Mouse (Mus musculus) left cerebral cortex, postnatal 10 days (tissue): ENCODE data around the gene Ttll6. TPM values are rescaled to one million over a fixed set of nuclear protein-coding genes. Genes with fewer than 3 reads are reported as not detected.

Experiments
- DNase-seq, 2 experiments: peaks; one replicate each; pipeline ENCODE4 v3.0.0; 2021 to 2022; ENCODE audit warnings: low spot score in 2 of 2, mixed read lengths in 1 of 2; ENCODE audit errors: extremely low spot score in 1 of 2
- intact Hi-C: fragments of 180-260 bp; cut with DNase I; formaldehyde crosslinking; loops from one replicate; pipeline ENCODE4 v1.15.1; 2025
- total RNA-seq, 2 experiments: library from RNA; stranded (reverse); gene quantifications; 2 replicates each; pipeline ENCODE4 v1.2.3; 2021

The Ttll6 gene
- total RNA-seq, 2 experiments from 2014 or later: 0.24 to 0.53 TPM

- intact Hi-C loops: loop anchor here (2.0 kb wide), 1 partner anchor 95 kb away; no protein-coding TSS in a partner anchor
- peak; percentile 36 to 75 for DNase-seq
Observed at GRCm38 (mm10) chr11:96145622-96146270, 12.2 kb downstream of the Ttll6 start.

GRCm38 (mm10) chr11:96147471-96147870 is 13.9 kb downstream of the Ttll6 start:
- intact Hi-C loops: no loop called here
- DNase-seq: no peak

GRCm38 (mm10) chr11:96164769-96165168 is 31.2 kb downstream of the Ttll6 start:
- intact Hi-C loops: no loop called here
- no peak for DNase-seq

- DNase-seq: no peak
- intact Hi-C loops: no loop called here
Observed at GRCm38 (mm10) chr11:96168125-96168524, 34.5 kb downstream of the Ttll6 start.

GRCm38 (mm10) chr11:96169016-96169415 is 35.4 kb downstream of the Ttll6 start:
- DNase-seq: no peak
- intact Hi-C loops: no loop called here

GRCm38 (mm10) chr11:96170711-96171379 is 37.3 kb downstream of the Ttll6 start:
- no peak for DNase-seq
- intact Hi-C loops: loop anchor here (10.0 kb wide), 1 partner anchor 184 kb away; the partner anchor contains the start of gene Hoxb2

- intact Hi-C loops: loop anchor here (10.0 kb wide), 1 partner anchor 183 kb away; the partner anchor contains the start of gene Hoxb2
- DNase-seq: no peak
Observed at GRCm38 (mm10) chr11:96171601-96172000, 38.0 kb downstream of the Ttll6 start.

GRCm38 (mm10) chr11:96172511-96173287 is 39.1 kb downstream of the Ttll6 start:
- no peak for DNase-seq
- intact Hi-C loops: loop anchor here (10.0 kb wide), 1 partner anchor 182 kb away; the partner anchor contains the start of gene Hoxb2

GRCm38 (mm10) chr11:96173288-96173840 is 39.8 kb downstream of the Ttll6 start:
- intact Hi-C loops: loop anchor here (10.0 kb wide), 1 partner anchor 181 kb away; the partner anchor contains the start of gene Hoxb2
- no peak for DNase-seq

- DNase-seq: no peak
- intact Hi-C loops: loop anchor here (10.0 kb wide), 1 partner anchor 180 kb away; the partner anchor contains the start of gene Hoxb2
Observed at GRCm38 (mm10) chr11:96174881-96175280, 41.3 kb downstream of the Ttll6 start.

GRCm38 (mm10) chr11:96175511-96175910 is 41.9 kb downstream of the Ttll6 start:
- intact Hi-C loops: loop anchor here (10.0 kb wide), 1 partner anchor 179 kb away; the partner anchor contains the start of gene Hoxb2
- no peak for DNase-seq

- no peak for DNase-seq
- intact Hi-C loops: loop anchor here (10.0 kb wide), 1 partner anchor 179 kb away; the partner anchor contains the start of gene Hoxb2
Observed at GRCm38 (mm10) chr11:96175951-96176530, 42.5 kb downstream of the Ttll6 start.

- intact Hi-C loops: loop anchor here (10.0 kb wide), 1 partner anchor 178 kb away; the partner anchor contains the start of gene Hoxb2
- DNase-seq: no peak
Observed at GRCm38 (mm10) chr11:96176841-96177240, 43.3 kb downstream of the Ttll6 start.

- DNase-seq: no peak
- intact Hi-C loops: loop anchor here (10.0 kb wide), 1 partner anchor 177 kb away; the partner anchor contains the start of gene Hoxb2
Observed at GRCm38 (mm10) chr11:96177546-96178174, 44.1 kb downstream of the Ttll6 start.

GRCm38 (mm10) chr11:96178356-96178755 is 44.8 kb downstream of the Ttll6 start:
- no peak for DNase-seq
- intact Hi-C loops: loop anchor here (10.0 kb wide), 1 partner anchor 176 kb away; the partner anchor contains the start of gene Hoxb2

GRCm38 (mm10) chr11:96178911-96179503 is 45.4 kb downstream of the Ttll6 start:
- DNase-seq: no peak
- intact Hi-C loops: loop anchor here (10.0 kb wide), 1 partner anchor 176 kb away; the partner anchor contains the start of gene Hoxb2

GRCm38 (mm10) chr11:96181061-96181460 is 47.5 kb downstream of the Ttll6 start:
- no peak for DNase-seq
- intact Hi-C loops: no loop called here
